Mouse (Mus musculus) left cerebral cortex, postnatal 10 days (tissue): ENCODE results near the gene Reg3d. TPM values are rescaled to one million over a fixed set of nuclear protein-coding genes. Genes with fewer than 3 reads are reported as not detected.
"Not testable (repeated sequence)": the region's sequence is repeated elsewhere in the genome, so short reads cannot be mapped to it uniquely, and the experiment has no call there.

Experiments
- DNase-seq, 2 experiments: peaks; one replicate each; pipeline ENCODE4 v3.0.0; 2021 to 2022; ENCODE audit warnings: low spot score in 2 of 2, mixed read lengths in 1 of 2; ENCODE audit errors: extremely low spot score in 1 of 2
- intact Hi-C: fragments of 180-260 bp; cut with DNase I; formaldehyde crosslinking; loops from one replicate; pipeline ENCODE4 v1.15.1; 2025
- total RNA-seq, 2 experiments: library from RNA; stranded (reverse); gene quantifications; 2 replicates each; pipeline ENCODE4 v1.2.3; 2021

Gene Reg3d
- total RNA-seq, result not detected

- no peak for DNase-seq
- intact Hi-C loops, result no loop called here
These were observed at the start of gene Reg3d for GRCm38 (mm10) chr6:78378765-78379164. TSS of gene Reg3d (minus strand) at chr6:78378865.

GRCm38 (mm10) chr6:78425497-78425896, 46.8 kb upstream of the Reg3d start:
- intact Hi-C loops, result no loop called here
- DNase-seq, result no peak

DNA sequence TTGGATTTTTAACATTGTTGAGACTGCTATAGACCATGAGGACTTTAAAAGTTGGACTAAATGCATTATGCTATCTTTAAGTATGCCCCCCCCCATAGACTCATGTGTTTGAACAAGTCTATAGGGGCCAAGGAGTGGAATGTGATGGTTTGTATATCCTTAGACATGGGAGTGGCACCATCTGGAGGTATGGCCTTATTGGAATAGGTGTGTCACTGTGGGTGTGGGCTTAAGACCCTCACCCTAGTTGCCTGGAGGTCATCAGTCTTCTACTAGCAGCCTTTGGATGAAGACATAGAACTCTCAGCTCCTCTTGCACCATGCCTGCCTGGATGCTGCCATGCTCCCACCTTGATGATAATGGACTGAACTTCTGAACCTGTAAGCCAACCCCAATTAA, 43.7 kb upstream of the Reg3d start, which contains the start of gene Reg1:
TSS of gene Reg1 (plus strand) at position 301 of the 400 bp plus-strand sequence.
- DNase-seq, intact Hi-C loops: not testable (repeated sequence)

GRCm38 (mm10) chr6:78395323-78395722, 16.7 kb upstream of the Reg3d start, which contains the start of gene Reg2:
TSS of gene Reg2 (plus strand) at chr6:78395623.
- intact Hi-C loops, DNase-seq: not testable (repeated sequence)

GRCm38 (mm10) chr6:78385609-78386008, 6.9 kb upstream of the Reg3d start:
- no peak for DNase-seq
- intact Hi-C loops, result no loop called here

DNA sequence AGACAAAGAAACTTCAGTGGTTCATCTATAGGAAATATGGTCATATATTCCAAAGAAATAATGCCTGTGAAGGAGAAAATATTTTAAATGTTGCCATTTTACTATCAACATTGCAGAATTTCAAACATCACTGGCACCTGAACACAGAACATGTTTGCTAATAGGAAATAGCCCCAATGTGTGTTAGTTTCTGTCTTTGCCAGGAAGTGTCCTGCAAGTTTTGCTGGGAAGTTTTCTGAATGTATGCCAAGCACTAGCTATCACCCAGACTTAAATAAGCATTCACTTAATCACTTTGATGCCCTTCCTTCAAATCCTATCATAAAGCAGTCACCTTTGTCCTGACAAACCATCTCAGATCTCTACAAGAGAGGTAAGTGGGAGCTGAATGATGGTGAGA, 1.7 kb upstream of the Reg3d start, which contains the start of gene Reg3a:
TSS of gene Reg3a (plus strand) at position 301 of the 400 bp plus-strand sequence.
- intact Hi-C loops, result no loop called here

GRCm38 (mm10) chr6:78370357-78370756, 8.3 kb downstream of the Reg3d start, which contains the start of gene Reg3b:
TSS of gene Reg3b (plus strand) at chr6:78370657.
- intact Hi-C loops, result no loop called here
- no peak for DNase-seq

More for the DNA sequence above, 1.7 kb upstream of the Reg3d start, which contains the start of gene Reg3a:
- DNase-seq, result no peak

GRCm38 (mm10) chr6:78361971-78362563, 16.6 kb downstream of the Reg3d start:
- intact Hi-C loops, result no loop called here
- no peak for DNase-seq

- intact Hi-C loops, result no loop called here
- no peak for DNase-seq
These were observed 37.0 kb downstream of the Reg3d start for GRCm38 (mm10) chr6:78341689-78342088.

- no peak for DNase-seq
- intact Hi-C loops, result no loop called here
These were observed 38.4 kb downstream of the Reg3d start for GRCm38 (mm10) chr6:78340296-78340695.

GRCm38 (mm10) chr6:78331919-78332569, 46.6 kb downstream of the Reg3d start:
- peak in 1 of 2 experiments; percentile 64 for DNase-seq
- intact Hi-C loops, result loop anchor here (2.0 kb wide), 1 partner anchor 185 kb away; no protein-coding TSS in a partner anchor

GRCm38 (mm10) chr6:78329166-78329565, 49.5 kb downstream of the Reg3d start:
- intact Hi-C loops, result loop anchor here (5.0 kb wide), 1 partner anchor 692 kb away; no protein-coding TSS in a partner anchor
- DNase-seq, result no peak

- DNase-seq, result peak in 1 of 2 experiments; percentile 4
- intact Hi-C loops, result loop anchor here (5.0 kb wide), 1 partner anchor 690 kb away; no protein-coding TSS in a partner anchor
These were observed 50.9 kb downstream of the Reg3d start for GRCm38 (mm10) chr6:78327798-78328197.

Other genes starting within 250 kb of the Reg3d start
- not detected for gene Reg3b, start 8.2 kb downstream of the Reg3d start, total RNA-seq
- gene Reg3a, start 1.8 kb upstream of the Reg3d start, total RNA-seq, result not detected
- not detected for gene Reg2, start 16.8 kb upstream of the Reg3d start, total RNA-seq
- not detected for gene Reg1, start 43.8 kb upstream of the Reg3d start, total RNA-seq
- gene Reg3g, start 90.0 kb upstream of the Reg3d start, total RNA-seq, result not detected